Mouse (Mus musculus): ENCODE data around the gene Zfp541. TPM values are rescaled to one million over a fixed set of nuclear protein-coding genes. Genes with fewer than 3 reads are reported as not detected.

The Zfp541 gene
- total RNA-seq (2021), result not detected

DNA sequence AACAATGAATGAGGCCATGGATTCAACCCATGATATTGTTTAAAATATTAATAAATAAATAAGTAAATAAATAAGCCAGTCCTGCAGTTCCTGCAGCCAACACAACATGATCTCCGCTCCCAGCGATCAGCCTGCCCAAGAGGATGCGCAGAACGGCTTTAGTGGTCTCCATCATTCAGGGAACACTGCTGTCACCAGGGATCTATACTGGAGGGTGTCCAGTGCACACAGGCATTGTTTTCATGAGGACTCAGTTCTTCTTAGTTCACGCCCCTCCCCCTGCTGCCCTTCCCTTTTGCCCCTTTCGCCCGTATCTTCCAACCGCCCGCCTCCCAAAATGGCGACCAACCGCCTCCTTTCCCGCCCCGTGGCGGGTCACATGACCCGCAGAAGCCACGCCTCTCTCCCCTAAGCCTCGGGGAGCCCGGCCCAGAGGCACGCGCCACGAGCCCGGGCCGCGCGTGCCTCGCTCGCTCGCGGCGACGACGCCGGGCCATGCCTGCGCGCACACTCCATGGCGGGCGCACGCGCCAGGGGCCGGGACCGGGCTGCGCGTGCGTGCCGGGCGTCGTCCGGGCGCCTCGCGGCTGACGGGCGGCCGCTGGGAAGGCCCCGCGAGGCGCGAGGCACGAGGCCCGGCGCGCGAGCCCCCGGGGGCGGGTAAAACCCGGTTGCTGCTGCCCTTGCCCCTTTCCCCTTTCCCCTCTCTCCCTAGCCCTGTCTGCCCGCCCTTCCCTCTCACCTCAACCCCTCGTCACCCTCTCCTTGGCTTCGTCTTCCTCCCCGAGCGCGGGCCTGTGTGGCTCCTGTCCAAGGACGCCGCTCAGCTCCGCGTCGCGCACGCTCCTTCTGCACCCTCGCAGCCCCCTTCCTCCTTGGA is at the start of gene Zfp541:
Gene Zfp541, plus strand, starts transcription at position 596 of the 880 bp plus-strand sequence.
- intact Hi-C loops (cut with DNase I), result no loop called here
- no peak for DNase-seq (ENCODE audit: low spot score)

GRCm38 (mm10) chr7:16012576-16013263 is 48.9 kb upstream of the Zfp541 start:
- no peak for DNase-seq (ENCODE audit: low spot score)
- intact Hi-C loops (cut with DNase I), result no loop called here

DNA sequence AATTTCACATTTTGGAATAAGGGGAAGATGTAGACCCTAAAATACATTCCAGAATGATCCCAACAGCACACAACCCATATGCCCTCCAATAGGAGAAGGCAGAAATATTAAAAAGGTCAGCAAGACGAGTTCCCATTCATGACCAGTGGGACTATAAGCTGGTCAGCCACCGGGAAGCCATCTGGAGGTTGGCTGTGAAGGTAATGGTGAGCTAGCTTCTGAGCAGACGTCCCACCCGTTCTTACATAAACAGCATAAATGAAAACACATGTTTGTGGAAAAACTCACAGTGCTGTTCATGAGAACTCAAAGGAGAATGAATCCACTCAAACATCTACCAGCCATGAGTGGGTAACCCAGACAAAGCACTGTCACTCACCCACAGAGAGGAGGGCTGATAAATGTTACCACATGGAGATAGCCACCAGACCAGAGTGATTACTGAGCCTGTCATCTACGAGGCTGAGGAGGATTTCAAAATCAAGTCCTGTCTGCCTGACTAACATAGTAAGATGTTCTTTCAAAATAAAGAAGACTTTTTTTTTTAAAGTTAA is 47.8 kb upstream of the Zfp541 start:
- no peak for DNase-seq (ENCODE audit: low spot score)
- intact Hi-C loops (cut with DNase I), result no loop called here

DNA sequence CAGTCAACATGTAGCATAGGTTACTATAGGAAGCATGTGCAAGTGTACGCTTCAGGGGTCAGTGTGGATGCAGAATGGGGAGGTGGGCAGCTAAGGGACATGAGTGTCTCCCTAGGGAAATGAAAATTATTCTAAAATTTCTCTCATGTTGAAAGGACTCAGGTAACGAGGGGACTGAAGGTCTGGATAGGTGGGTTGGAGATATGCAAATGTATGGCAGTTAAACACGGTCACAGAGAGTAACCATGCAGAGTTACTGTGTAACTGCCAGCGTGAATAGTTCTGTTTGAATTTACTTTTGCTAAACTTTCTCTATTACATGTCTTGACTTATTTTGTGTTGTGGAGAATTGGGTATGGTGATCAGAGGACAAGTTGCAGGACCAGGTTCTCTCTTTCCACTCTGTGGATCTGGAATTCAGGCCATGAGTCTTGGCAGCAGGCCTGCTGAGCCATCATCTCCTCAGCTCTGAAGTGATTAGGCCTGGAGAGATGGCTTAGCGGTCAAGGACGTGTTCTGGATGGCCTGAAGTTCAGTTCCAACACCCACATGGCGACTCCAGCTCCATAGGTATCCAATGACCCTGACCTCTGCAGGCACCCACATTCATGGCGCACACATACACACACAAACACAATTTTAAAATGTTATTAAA is 47.0 kb upstream of the Zfp541 start:
- intact Hi-C loops (cut with DNase I), result loop anchor here (5.0 kb wide), 1 partner anchor 32 kb away; no protein-coding TSS in a partner anchor
- DNase-seq (ENCODE audit: low spot score), result no peak

GRCm38 (mm10) chr7:16015384-16015783 is 46.2 kb upstream of the Zfp541 start:
- intact Hi-C loops (cut with DNase I), result loop anchor here (5.0 kb wide), 1 partner anchor 33 kb away; no protein-coding TSS in a partner anchor
- no peak for DNase-seq (ENCODE audit: low spot score)

GRCm38 (mm10) chr7:16018016-16018810 is 43.4 kb upstream of the Zfp541 start:
- intact Hi-C loops (cut with DNase I), result loop anchor here (5.0 kb wide), 1 partner anchor 36 kb away; no protein-coding TSS in a partner anchor
- DNase-seq (ENCODE audit: low spot score), result peak; percentile 20

DNA sequence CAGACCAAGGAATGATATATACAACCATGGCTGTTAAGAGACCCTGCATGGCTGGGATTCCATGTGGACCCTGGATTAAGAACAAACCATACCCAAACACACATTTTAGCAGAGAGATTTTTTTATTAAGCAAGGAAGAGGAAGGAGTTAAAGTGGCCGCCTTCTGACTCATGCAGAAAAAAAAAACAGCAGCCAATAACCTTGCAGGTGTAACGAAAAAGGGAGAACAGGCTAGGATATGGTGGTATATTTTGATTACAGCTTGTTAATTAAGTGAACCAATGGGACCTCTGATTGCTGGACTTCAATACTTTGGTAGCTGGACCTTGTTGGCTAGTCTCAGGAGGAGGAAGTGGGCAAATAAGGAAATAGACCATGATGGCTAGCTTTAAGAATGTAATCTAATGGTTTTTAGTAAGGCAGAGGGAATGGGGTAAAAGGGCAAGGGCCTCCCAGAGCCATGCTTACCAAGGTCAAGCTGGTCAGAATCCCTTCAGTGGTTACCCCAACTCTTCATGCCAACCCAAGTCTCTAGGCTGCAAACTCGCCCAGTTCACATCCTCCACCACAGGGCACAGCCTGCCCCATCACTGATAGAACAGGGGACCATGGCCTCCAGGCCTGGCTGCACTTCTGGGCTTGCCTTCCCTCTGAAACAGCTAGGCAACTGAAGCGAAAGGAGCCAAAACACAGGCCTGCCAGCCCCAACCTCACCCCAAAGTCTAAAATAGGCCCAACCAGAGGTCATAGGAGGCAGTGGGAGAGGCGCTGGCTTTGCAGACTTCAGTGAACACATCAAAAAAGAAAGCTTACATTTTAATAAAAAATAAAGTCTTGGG is 42.1 kb upstream of the Zfp541 start:
- DNase-seq (ENCODE audit: low spot score), result no peak
- intact Hi-C loops (cut with DNase I), result loop anchor here (2.0 to 5.0 kb wide), 2 partner anchors 25 to 37 kb away; no protein-coding TSS in a partner anchor

DNA sequence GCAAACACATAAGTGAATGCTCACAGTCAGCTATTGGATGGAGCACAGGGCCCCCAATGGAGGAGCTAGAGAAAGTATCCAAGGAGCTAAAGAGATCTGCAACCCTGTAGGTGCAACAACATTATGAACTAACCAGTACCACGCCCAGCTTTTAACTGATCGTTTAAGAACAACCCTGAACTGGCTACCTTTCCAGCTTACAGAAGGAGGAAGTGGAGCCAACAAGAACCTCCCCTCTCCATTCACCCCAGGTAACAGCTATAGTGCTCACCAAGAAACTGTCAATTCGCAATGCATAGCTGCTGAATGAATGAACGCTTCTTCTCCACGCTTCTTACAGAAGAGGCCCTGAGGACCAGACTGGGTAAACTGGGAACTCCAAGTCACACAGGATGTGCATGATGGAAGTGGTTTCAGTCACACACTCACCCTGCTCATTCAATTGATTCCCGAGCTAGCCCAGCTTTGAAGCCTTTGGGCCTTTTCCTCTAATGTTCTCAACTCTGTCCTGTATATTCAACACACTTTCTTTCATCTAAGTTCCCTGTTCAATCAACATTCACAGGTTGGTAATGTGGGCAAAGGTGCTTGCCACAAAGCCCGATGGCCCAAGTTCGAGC is 36.9 kb upstream of the Zfp541 start:
- DNase-seq (ENCODE audit: low spot score), result no peak
- intact Hi-C loops (cut with DNase I), result no loop called here

DNA sequence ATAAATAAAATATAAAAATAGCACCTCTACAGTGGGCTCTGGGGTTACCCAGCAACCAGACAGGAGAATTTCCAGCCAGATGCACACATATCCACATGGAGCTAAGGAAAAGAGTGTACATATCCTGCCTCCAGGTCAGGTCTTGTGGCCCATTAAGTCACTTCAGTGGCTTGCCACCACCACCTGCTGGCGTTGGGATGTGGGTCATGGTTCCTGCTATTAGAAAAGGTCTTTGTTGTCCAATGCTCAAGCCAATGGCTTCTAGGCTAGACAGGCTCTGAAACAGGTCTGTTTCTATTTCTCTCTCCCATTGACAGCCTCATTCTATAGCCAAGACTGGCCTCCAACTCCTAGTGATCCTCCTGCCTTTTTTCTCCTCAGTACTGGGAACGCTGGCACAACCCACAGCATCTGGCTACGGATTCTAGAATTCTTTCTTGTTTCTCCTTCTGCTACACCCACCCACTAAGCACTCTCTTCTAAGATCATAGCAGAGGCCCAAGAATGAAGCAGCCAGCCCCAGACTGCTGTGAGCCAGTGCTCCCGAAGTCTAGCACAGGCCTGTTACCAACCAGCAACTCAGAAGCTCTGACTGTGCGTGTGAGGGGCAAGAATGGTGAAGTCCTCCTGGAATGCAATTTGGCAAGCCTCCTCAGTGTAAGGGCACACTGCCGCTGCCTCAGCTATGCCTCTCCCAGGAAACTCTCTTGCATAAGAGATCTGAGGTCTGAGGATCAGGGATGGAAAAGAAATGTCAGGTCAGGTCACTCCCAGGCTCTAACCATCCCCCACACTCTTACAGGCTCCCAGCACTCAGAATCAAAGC is 33.3 kb upstream of the Zfp541 start:
- DNase-seq (ENCODE audit: low spot score), result peak; percentile 47
- intact Hi-C loops (cut with DNase I), result loop anchor here (2.0 kb wide), 1 partner anchor 18 kb away; the partner anchor contains the start of gene Bicra

GRCm38 (mm10) chr7:16031072-16031471 is 30.5 kb upstream of the Zfp541 start:
- no peak for DNase-seq (ENCODE audit: low spot score)
- intact Hi-C loops (cut with DNase I), result no loop called here

DNA sequence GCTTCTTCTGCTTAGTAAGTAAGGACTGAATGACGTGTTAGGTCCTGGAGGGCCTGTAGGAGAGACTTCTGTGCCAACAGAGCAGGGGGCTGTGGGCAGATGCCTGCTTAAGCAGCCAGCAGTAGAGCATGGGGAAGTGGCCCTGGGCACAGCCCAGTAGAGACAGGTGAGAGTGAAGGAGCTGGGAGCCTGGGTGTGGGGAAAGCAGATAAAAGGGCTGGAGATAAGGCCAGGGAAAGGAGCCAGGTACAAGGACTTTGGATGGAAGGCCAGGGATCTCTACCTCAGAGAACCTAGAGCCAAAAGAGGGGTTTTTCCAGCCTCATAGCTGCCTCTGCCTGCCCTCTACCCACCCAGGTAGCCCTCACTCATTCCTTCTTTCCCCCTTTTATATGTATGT is 28.6 kb upstream of the Zfp541 start:
- no peak for DNase-seq (ENCODE audit: low spot score)
- intact Hi-C loops (cut with DNase I), result no loop called here

- intact Hi-C loops (cut with DNase I), result no loop called here
- no peak for DNase-seq (ENCODE audit: low spot score)
These were observed 27.8 kb upstream of the Zfp541 start for GRCm38 (mm10) chr7:16033580-16034461.

DNA sequence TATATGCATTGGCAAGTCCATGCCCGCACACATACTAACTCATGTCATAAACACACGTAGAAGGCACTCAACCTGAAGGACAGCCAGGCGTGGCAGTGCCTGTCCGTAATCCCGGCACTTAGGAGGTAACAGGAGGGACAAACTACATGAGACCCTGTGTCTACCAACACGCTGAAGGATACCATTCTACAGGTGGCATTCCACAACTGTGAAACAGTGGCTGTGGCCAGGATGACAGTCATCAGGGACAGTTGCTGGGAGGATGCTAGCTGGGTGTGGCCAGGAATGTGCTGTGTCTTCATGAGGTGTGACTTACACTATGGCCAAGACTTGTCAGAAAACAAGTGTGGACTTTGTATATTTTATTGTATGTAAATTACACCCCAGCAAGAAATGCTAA is 24.6 kb upstream of the Zfp541 start:
- intact Hi-C loops (cut with DNase I), result no loop called here
- no peak for DNase-seq (ENCODE audit: low spot score)

DNA sequence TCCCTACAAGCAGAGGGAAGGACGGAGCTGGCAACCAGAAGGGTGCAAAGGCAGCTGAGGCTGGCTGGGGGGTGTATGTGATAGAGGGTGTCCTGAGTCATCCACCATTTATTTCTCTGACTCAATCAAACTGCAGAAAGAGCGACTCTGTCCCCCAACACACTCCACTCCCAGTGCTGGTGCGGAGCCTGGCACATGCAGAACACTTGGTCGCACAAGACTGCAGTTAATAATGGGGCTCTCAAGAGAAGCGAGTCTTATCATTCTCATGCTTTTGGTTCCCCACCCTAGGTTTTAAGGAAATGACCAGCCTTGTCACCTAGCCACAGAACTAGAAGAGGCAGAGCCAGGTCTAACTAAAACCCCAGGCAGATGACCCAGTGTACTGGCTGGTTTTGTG is 22.3 kb upstream of the Zfp541 start:
- intact Hi-C loops (cut with DNase I), result no loop called here

GRCm38 (mm10) chr7:16041208-16041607 is 20.4 kb upstream of the Zfp541 start:
- no peak for DNase-seq (ENCODE audit: low spot score)
- intact Hi-C loops (cut with DNase I), result no loop called here

More for the DNA sequence above, 22.3 kb upstream of the Zfp541 start:
- DNase-seq (ENCODE audit: low spot score), result no peak

Data from heart, postnatal 25 days (tissue).